Mouse (Mus musculus): Measurements from ENCODE around the gene 1700029H14Rik. TPM values are rescaled to one million over a fixed set of nuclear protein-coding genes. Genes with fewer than 3 reads are reported as not detected.
A peak's percentile ranks its signal among the peaks of the same experiment; 100 is the strongest.

1700029H14Rik gene
- polyA plus RNA-seq, 1 experiment from 2014 or later, result not detected

GRCm38 (mm10) chr8:13557526-13557925 lies 4.7 kb downstream of the 1700029H14Rik start:
- H3K9me3 ChIP-seq (ENCODE audit: low read length), result no peaks in the 10 kb centered on the region
- no peaks in the 10 kb centered on the region for H3K27me3 ChIP-seq (ENCODE audit: insufficient read depth, low read length)
- no peak overlapping the region for H3K4me3 ChIP-seq (ENCODE audit: low read depth, low read length)
- no peaks in the 10 kb centered on the region for H3K36me3 ChIP-seq (replicated peaks; ENCODE audit: insufficient read depth, low read length)
- TF ChIP-seq EP300 (IDR thresholded peaks at IDR 0.05; ENCODE audit: low read depth) (no peak), CTCF (IDR thresholded peaks at IDR 0.05; ENCODE audit: low read depth) (no peak)
- ATAC-seq (no peak), DNase-seq (no peak)
- H3K27ac ChIP-seq (ENCODE audit: low read depth), result no peak overlapping the region
- 79% methylated on average over 2 of the region's 2 CpGs for WGBS (ENCODE audit: insufficient replicate concordance)
- no peaks in the 10 kb centered on the region for H3K4me1 ChIP-seq (ENCODE audit: insufficient read depth)
- H3K4me2 ChIP-seq (ENCODE audit: low read depth, low read length), result no peak overlapping the region
- no peak overlapping the region for H3K9ac ChIP-seq (replicated peaks)

GRCm38 (mm10) chr8:13551574-13551830 lies 10.8 kb downstream of the 1700029H14Rik start:
- 84% methylated on average over 6 of the region's 6 CpGs for WGBS (ENCODE audit: insufficient replicate concordance)
- Histone ChIP-seq H3K9me3 (ENCODE audit: low read length) (no peaks in the 10 kb centered on the region), H3K9ac (replicated peaks) (no peak overlapping the region), H3K27me3 (ENCODE audit: insufficient read depth, low read length) (no peaks in the 10 kb centered on the region), H3K27ac (ENCODE audit: low read depth) (no peak overlapping the region), H3K4me1 (ENCODE audit: insufficient read depth) (peaks cover 6% of the 10 kb centered on the region), H3K36me3 (replicated peaks; ENCODE audit: insufficient read depth, low read length) (no peaks in the 10 kb centered on the region), H3K4me3 (ENCODE audit: low read depth, low read length) (no peak overlapping the region), H3K4me2 (ENCODE audit: low read depth, low read length) (no peak overlapping the region)
- no peak for TF ChIP-seq EP300 (IDR thresholded peaks at IDR 0.05; ENCODE audit: low read depth)
- TF ChIP-seq CTCF (IDR thresholded peaks at IDR 0.05; ENCODE audit: low read depth), result no peak
- DNase-seq (no peak), ATAC-seq (no peak)

GRCm38 (mm10) chr8:13550718-13551573 lies 11.3 kb downstream of the 1700029H14Rik start:
- H3K9me3 ChIP-seq (ENCODE audit: low read length), result no peaks in the 10 kb centered on the region
- H3K27me3 ChIP-seq (ENCODE audit: insufficient read depth, low read length), result no peaks in the 10 kb centered on the region
- H3K27ac ChIP-seq (ENCODE audit: low read depth), result no peak overlapping the region
- no peak overlapping the region for H3K4me3 ChIP-seq (ENCODE audit: low read depth, low read length)
- H3K9ac ChIP-seq (replicated peaks), result no peak overlapping the region
- no peak overlapping the region for H3K4me2 ChIP-seq (ENCODE audit: low read depth, low read length)
- 53% methylated on average over 9 of the region's 9 CpGs for WGBS (ENCODE audit: insufficient replicate concordance)
- peak; percentile 92 for ATAC-seq
- DNase-seq, result peak; percentile 87
- H3K4me1 ChIP-seq (ENCODE audit: insufficient read depth), result peaks cover 6% of the 10 kb centered on the region
- H3K36me3 ChIP-seq (replicated peaks; ENCODE audit: insufficient read depth, low read length), result no peaks in the 10 kb centered on the region
- TF ChIP-seq CTCF (IDR thresholded peaks at IDR 0.05; ENCODE audit: low read depth) (peak; percentile 90), EP300 (IDR thresholded peaks at IDR 0.05; ENCODE audit: low read depth) (no peak)

GRCm38 (mm10) chr8:13548831-13549230 lies 13.4 kb downstream of the 1700029H14Rik start:
- no peaks in the 10 kb centered on the region for H3K9me3 ChIP-seq (ENCODE audit: low read length)
- H3K36me3 ChIP-seq (replicated peaks; ENCODE audit: insufficient read depth, low read length), result no peaks in the 10 kb centered on the region
- no peak overlapping the region for H3K4me3 ChIP-seq (ENCODE audit: low read depth, low read length)
- H3K27ac ChIP-seq (ENCODE audit: low read depth), result no peak overlapping the region
- no peak overlapping the region for H3K9ac ChIP-seq (replicated peaks)
- TF ChIP-seq CTCF (IDR thresholded peaks at IDR 0.05; ENCODE audit: low read depth) (no peak), EP300 (IDR thresholded peaks at IDR 0.05; ENCODE audit: low read depth) (no peak)
- no peak for ATAC-seq
- H3K4me2 ChIP-seq (ENCODE audit: low read depth, low read length), result no peak overlapping the region
- H3K27me3 ChIP-seq (ENCODE audit: insufficient read depth, low read length), result no peaks in the 10 kb centered on the region
- no peak for DNase-seq
- peaks cover 6% of the 10 kb centered on the region for H3K4me1 ChIP-seq (ENCODE audit: insufficient read depth)
- WGBS (ENCODE audit: insufficient replicate concordance), result 53% methylated on average over 9 of the region's 9 CpGs

GRCm38 (mm10) chr8:13548235-13548634 lies 14.0 kb downstream of the 1700029H14Rik start:
- H3K36me3 ChIP-seq (replicated peaks; ENCODE audit: insufficient read depth, low read length), result no peaks in the 10 kb centered on the region
- no peak overlapping the region for H3K27ac ChIP-seq (ENCODE audit: low read depth)
- no peak overlapping the region for H3K4me3 ChIP-seq (ENCODE audit: low read depth, low read length)
- H3K27me3 ChIP-seq (ENCODE audit: insufficient read depth, low read length), result no peaks in the 10 kb centered on the region
- ATAC-seq (no peak), DNase-seq (no peak)
- H3K9ac ChIP-seq (replicated peaks), result no peak overlapping the region
- no peaks in the 10 kb centered on the region for H3K9me3 ChIP-seq (ENCODE audit: low read length)
- TF ChIP-seq CTCF (IDR thresholded peaks at IDR 0.05; ENCODE audit: low read depth), result peak; percentile 60
- no peak for TF ChIP-seq EP300 (IDR thresholded peaks at IDR 0.05; ENCODE audit: low read depth)
- H3K4me1 ChIP-seq (ENCODE audit: insufficient read depth), result peaks cover 6% of the 10 kb centered on the region
- H3K4me2 ChIP-seq (ENCODE audit: low read depth, low read length), result no peak overlapping the region
- 31% methylated on average over 4 of the region's 4 CpGs for WGBS (ENCODE audit: insufficient replicate concordance)

- no peak for TF ChIP-seq EP300 (IDR thresholded peaks at IDR 0.05; ENCODE audit: low read depth)
- TF ChIP-seq CTCF (IDR thresholded peaks at IDR 0.05; ENCODE audit: low read depth), result no peak
- DNase-seq (no peak), ATAC-seq (no peak)
- H3K27ac ChIP-seq (ENCODE audit: low read depth), result no peak overlapping the region
- H3K9ac ChIP-seq (replicated peaks), result no peak overlapping the region
- 80% methylated on average over 4 of the region's 4 CpGs for WGBS (ENCODE audit: insufficient replicate concordance)
- no peak overlapping the region for H3K4me3 ChIP-seq (ENCODE audit: low read depth, low read length)
- H3K27me3 ChIP-seq (ENCODE audit: insufficient read depth, low read length), result no peaks in the 10 kb centered on the region
- no peaks in the 10 kb centered on the region for H3K9me3 ChIP-seq (ENCODE audit: low read length)
- H3K36me3 ChIP-seq (replicated peaks; ENCODE audit: insufficient read depth, low read length), result no peaks in the 10 kb centered on the region
- H3K4me1 ChIP-seq (ENCODE audit: insufficient read depth), result peaks cover 4% of the 10 kb centered on the region
- H3K4me2 ChIP-seq (ENCODE audit: low read depth, low read length), result no peak overlapping the region
These were observed 15.8 kb downstream of the 1700029H14Rik start for GRCm38 (mm10) chr8:13546421-13546820.

Data from liver, postnatal 0 days (tissue).